Mouse (Mus musculus) hindbrain, embryonic 13.5 days (tissue): ENCODE data around the gene Csrnp1. TPM values are rescaled to one million over a fixed set of nuclear protein-coding genes. Genes with fewer than 3 reads are reported as not detected.

Source experiments
- ATAC-seq: fragments of 200-750 bp; cut with Nextera tagmentation; 2 replicates; pipeline ENCODE4 v1.8.0; 2017; ENCODE audit warnings: moderate TSS enrichment; ENCODE audit not compliant: low FRiP score
- H3K27ac ChIP-seq: fragments of 300-500 bp; sonication (generic); 2 replicates; pipeline ENCODE4 v1.5.1; 2015; ENCODE audit warnings: inconsistent platforms, mild to moderate bottlenecking, moderate library complexity
- H3K27me3 ChIP-seq: fragments of 300-500 bp; sonication (generic); 2 replicates; pipeline ENCODE4 v1.6.1; 2015; ENCODE audit warnings: mild to moderate bottlenecking, inconsistent platforms
- H3K36me3 ChIP-seq: fragments of 300-500 bp; sonication (generic); 2 replicates; pipeline ENCODE4 v1.6.1; 2015; ENCODE audit warnings: mild to moderate bottlenecking, inconsistent platforms
- H3K4me1 ChIP-seq: fragments of 300-500 bp; sonication (generic); replicated peaks from 2 replicates; pipeline ENCODE4 v1.6.1; 2015; ENCODE audit warnings: inconsistent platforms
- H3K4me2 ChIP-seq: fragments of 300-500 bp; sonication (generic); 2 replicates; pipeline ENCODE4 v1.6.1; 2015; ENCODE audit warnings: inconsistent platforms, mild to moderate bottlenecking, moderate library complexity
- H3K4me3 ChIP-seq: fragments of 300-500 bp; sonication (generic); 2 replicates; pipeline ENCODE4 v1.5.1; 2015; ENCODE audit warnings: mild to moderate bottlenecking, inconsistent platforms
- H3K9ac ChIP-seq: fragments of 300-500 bp; sonication (generic); 2 replicates; pipeline ENCODE4 v1.6.1; 2015; ENCODE audit warnings: mild to moderate bottlenecking, inconsistent platforms
- H3K9me3 ChIP-seq: fragments of 300-500 bp; sonication (generic); 2 replicates; pipeline ENCODE4 v1.6.1; 2016; ENCODE audit warnings: inconsistent platforms
- WGBS: fragments of 180-500 bp; shearing (Covaris S2); methylation state at CpG from one replicate; pipeline ENCODE4 v1.1.7; 2015; 5-methylcytosine and 5-hydroxymethylcytosine counted together
- polyA plus RNA-seq: library from polyadenylated mRNA; unstranded; fragments of >200 nt; fragmentation: Nextera tagmentation; extraction: Ambion mirVana; gene quantifications from 2 replicates; pipeline ENCODE4 v1.2.1, GENCODE M21; 2015

The Csrnp1 gene
- polyA plus RNA-seq, 1 experiment from 2014 or later = 1.7 TPM

DNA sequence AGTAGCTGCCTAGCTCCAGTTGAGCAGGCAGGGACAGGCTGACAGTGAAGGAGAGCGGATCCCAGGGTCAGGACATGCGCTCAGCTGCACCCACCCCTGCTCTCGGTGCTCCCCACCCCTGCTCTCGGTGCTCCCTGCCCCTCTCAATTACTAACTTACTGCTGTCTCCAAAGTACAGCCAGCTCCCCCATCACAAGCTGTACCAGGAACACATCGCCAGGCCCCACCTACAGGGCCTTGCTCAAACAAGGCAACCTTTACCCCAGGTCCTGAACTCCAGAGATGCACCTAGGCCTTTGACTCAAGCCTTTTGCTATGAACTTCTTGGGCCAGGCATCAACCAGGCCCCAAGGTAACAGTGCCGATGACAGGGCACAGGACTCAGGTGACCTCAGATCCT is 50.8 kb downstream of the Csrnp1 start:
- Histone ChIP-seq H3K4me3 (no peak overlapping the region), H3K4me2 (no peak overlapping the region), H3K9me3 (no peaks in the 10 kb centered on the region), H3K4me1 (peaks cover 17% of the 10 kb centered on the region), H3K9ac (no peak overlapping the region), H3K27me3 (peaks cover 3% of the 10 kb centered on the region; the same call in 1 of the 2 replicates), H3K36me3 (peaks cover 44% of the 10 kb centered on the region), H3K27ac (no peak overlapping the region)
- WGBS = 93% methylated on average over 6 of the region's 6 CpGs
- ATAC-seq = no peak

DNA sequence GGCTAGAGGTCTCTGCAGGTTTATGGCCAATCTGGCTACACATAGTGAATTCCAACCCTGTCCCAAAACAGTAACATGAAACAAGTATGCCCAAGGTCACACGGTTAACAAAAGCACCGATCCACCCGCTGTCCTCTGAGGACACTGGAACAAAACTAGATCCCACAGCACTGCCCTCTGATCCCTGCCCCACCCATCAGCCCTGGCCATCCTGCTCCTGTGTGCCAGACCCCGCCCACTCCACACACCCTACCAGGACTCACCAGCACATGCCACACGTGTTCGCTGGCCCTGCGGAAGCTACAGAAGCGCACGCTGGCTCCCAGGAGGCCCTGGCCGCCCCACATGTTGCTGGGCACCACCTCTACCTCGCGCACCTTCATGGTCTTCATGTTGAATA is 52.1 kb downstream of the Csrnp1 start:
- H3K27me3 ChIP-seq = no peaks in the 10 kb centered on the region
- WGBS = 91% methylated on average over 12 of the region's 12 CpGs
- H3K9ac ChIP-seq = no peak overlapping the region
- no peak overlapping the region for H3K27ac ChIP-seq
- peaks cover 57% of the 10 kb centered on the region for H3K36me3 ChIP-seq
- H3K9me3 ChIP-seq = no peaks in the 10 kb centered on the region
- no peak for ATAC-seq
- H3K4me1 ChIP-seq = peaks cover 9% of the 10 kb centered on the region
- H3K4me2 ChIP-seq = no peak overlapping the region
- H3K4me3 ChIP-seq = no peak overlapping the region

DNA sequence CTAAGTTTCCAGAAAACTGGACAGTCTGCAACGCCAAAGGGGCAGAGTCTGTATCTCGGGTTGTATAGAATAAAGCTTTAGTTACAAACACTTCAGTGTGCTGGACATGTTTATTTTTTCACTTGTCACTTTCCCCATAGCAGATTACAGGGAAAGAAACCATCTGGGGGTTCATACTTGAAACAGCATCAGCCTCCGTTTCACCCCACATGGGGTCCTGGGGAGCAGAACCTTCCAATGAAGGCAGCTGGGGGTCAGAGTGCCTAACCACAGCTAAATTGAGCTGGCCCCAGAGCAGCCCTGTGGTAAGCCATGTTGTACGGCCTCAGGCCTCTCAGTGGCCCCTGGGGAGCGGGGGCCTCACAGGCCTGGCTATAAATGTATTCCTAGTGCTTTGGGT is 58.0 kb downstream of the Csrnp1 start:
- H3K36me3 ChIP-seq = peaks cover 96% of the 10 kb centered on the region
- no peak overlapping the region for H3K4me3 ChIP-seq
- no peak overlapping the region for H3K27ac ChIP-seq
- H3K4me1 ChIP-seq = no peaks in the 10 kb centered on the region
- 86% methylated on average over 5 of the region's 5 CpGs for WGBS
- no peaks in the 10 kb centered on the region for H3K27me3 ChIP-seq
- H3K4me2 ChIP-seq = no peak overlapping the region
- H3K9me3 ChIP-seq = no peaks in the 10 kb centered on the region
- ATAC-seq = no peak
- no peak overlapping the region for H3K9ac ChIP-seq

DNA sequence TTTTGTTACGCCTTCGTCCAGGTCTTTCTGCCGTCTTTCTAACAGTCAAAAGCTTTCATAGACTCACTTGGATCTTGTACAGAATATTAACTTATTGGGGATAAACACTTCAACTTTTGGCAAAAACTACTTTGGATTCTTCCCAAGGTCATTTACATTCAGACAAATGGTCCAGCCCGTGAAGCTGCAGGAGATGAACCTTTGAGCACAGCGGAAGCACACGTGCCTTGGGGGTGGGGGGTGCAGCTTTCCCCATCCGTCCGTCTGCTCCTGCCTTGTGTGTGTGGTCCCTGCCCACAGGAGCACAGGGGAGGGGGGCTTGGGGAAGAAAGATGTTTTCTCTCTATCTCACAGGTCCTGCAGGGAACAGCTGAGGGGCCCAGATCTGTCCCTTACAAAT is 58.7 kb downstream of the Csrnp1 start:
- H3K4me1 ChIP-seq = no peaks in the 10 kb centered on the region
- 75% methylated on average over 8 of the region's 8 CpGs for WGBS
- H3K36me3 ChIP-seq = peaks cover 95% of the 10 kb centered on the region
- H3K27me3 ChIP-seq = no peaks in the 10 kb centered on the region
- no peaks in the 10 kb centered on the region for H3K9me3 ChIP-seq
- no peak for ATAC-seq
- H3K4me2 ChIP-seq = no peak overlapping the region
- H3K27ac ChIP-seq = no peak overlapping the region
- no peak overlapping the region for H3K9ac ChIP-seq
- H3K4me3 ChIP-seq = no peak overlapping the region

DNA sequence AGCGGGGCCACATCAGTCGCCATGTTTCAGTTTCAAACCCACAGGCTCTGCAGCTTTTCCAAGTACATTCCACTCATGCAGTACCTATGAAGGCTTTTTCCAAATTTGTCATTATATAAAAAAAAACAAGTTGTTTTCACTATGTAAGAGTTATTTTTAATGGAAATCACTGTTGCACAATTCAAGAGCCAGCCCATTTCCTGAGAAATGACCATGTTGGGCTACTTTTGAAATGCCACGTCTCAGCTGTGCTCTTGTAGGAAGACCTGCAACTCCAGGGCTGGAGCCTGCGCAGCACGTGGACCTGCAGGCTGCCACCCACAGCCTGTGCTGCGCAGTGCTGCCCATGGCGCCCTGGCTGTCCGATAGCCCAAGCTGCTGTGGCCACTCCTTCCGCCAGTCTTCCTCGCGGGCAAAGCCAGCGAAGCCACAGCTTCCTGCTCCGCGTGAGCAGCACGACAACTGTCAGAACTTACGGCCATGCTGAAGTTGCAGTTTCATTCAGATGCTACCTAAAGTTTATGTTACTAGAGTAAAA is 59.3 kb downstream of the Csrnp1 start:
- Histone ChIP-seq H3K27ac (no peak overlapping the region), H3K27me3 (no peaks in the 10 kb centered on the region), H3K4me1 (no peaks in the 10 kb centered on the region), H3K36me3 (peaks cover 95% of the 10 kb centered on the region), H3K4me3 (no peak overlapping the region), H3K9me3 (no peaks in the 10 kb centered on the region), H3K4me2 (no peak overlapping the region), H3K9ac (no peak overlapping the region)
- 91% methylated on average over 16 of the region's 16 CpGs for WGBS
- no peak for ATAC-seq

DNA sequence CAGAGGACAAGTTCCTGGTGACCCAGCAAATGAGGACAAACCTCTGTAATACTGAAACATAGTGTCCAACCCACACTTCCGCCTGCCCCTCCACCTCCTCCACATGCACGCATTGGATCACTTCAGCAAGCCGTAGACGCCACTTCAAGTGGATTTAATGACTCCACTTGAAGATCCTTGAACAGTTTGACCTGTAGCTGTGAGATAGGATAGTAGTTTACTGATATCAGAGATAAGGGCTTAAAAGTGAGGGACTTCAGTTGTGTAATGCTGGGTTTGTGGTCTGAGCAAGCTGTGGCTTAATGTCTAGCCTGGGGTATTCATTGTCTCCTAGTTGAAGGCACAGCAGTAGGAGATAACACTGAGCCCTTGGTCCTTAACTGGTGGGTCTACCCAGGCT is 61.0 kb downstream of the Csrnp1 start:
- no peak for ATAC-seq
- H3K9ac ChIP-seq = no peak overlapping the region
- WGBS = 97% methylated on average over 4 of the region's 4 CpGs
- H3K36me3 ChIP-seq = peaks cover 96% of the 10 kb centered on the region
- no peak overlapping the region for H3K4me2 ChIP-seq
- no peaks in the 10 kb centered on the region for H3K9me3 ChIP-seq
- H3K27ac ChIP-seq = no peak overlapping the region
- H3K4me1 ChIP-seq = no peaks in the 10 kb centered on the region
- H3K4me3 ChIP-seq = no peak overlapping the region
- no peaks in the 10 kb centered on the region for H3K27me3 ChIP-seq

Other genes with a start within 250 kb of the Csrnp1 start
- 0.04 and 0.14 TPM in 2 replicates for gene Scn11a, start 159.2 kb downstream of the Csrnp1 start, polyA plus RNA-seq
- gene Wdr48, start 89.8 kb downstream of the Csrnp1 start, polyA plus RNA-seq = 63.2 and 65.3 TPM in 2 replicates
- 26.0 and 27.9 TPM in 2 replicates for gene Gorasp1, start 47.1 kb downstream of the Csrnp1 start, polyA plus RNA-seq
- gene Ttc21a, start 47.1 kb downstream of the Csrnp1 start, polyA plus RNA-seq = 0.65 and 1.2 TPM in 2 replicates
- gene Xirp1, start 38.9 kb upstream of the Csrnp1 start, polyA plus RNA-seq = 0.04 and 0.09 TPM in 2 replicates
- gene Cx3cr1, start 85.2 kb upstream of the Csrnp1 start, polyA plus RNA-seq = 8.9 and 9.5 TPM in 2 replicates
- not detected in 2 replicates for gene Ccr8, start 107.5 kb upstream of the Csrnp1 start, polyA plus RNA-seq
- 35.5 and 42.2 TPM in 2 replicates for gene Slc25a38, start 125.7 kb upstream of the Csrnp1 start, polyA plus RNA-seq
- gene Rpsa, start 143.0 kb upstream of the Csrnp1 start, polyA plus RNA-seq = 905 and 920 TPM in 2 replicates
- not detected in 2 replicates for gene Mobp, start 165.0 kb upstream of the Csrnp1 start, polyA plus RNA-seq